Mouse (Mus musculus): Measurements from ENCODE around the gene Pqlc3.
A peak's percentile ranks its signal among the peaks of the same experiment; 100 is the strongest.

DNA sequence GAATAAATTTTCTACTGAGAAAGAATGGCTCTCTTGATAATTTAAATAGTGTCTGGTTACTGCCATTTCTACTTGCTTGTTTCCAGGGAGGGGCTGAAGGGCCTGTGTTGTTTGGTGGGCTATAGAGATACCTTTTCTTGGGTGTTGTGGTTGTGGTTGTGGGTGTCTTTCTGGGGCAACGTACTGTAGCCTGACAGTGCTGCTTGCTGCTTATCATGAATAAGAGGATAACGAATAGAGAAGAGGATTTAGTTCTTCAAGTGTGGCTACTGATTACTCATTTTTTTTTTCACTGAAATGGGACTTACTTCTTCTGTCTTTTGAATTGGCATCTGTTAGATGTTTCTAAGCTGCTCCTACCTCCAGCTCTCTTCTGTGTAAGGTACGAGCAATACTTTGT is 58.2 kb downstream of the Pqlc3 start:
- TF ChIP-seq CTCF (IDR thresholded peaks at IDR 0.05 in 2 of 3, conservative IDR thresholded peaks at IDR 0.05 in 1 of 3; ENCODE audit: control insufficient read depth in 1 of 3, insufficient read depth in 1 of 3, low read depth in 2 of 3, low read length in 3 of 3, poor library complexity in 1 of 3, severe bottlenecking in 1 of 3) (no peak), EP300 (IDR thresholded peaks at IDR 0.05; ENCODE audit: low read depth in 1 of 2, low read length in 2 of 2) (peak; percentile 71 to 76), HCFC1 (IDR thresholded peaks at IDR 0.05; ENCODE audit: low read depth, low read length) (no peak), MAFK (IDR thresholded peaks at IDR 0.05; ENCODE audit: borderline replicate concordance, low read depth, low read length) (no peak)

Data from MEL (cell line).